Mouse (Mus musculus) midbrain, postnatal 0 days (tissue): ENCODE measurements around the gene Paqr9. TPM values are rescaled to one million over a fixed set of nuclear protein-coding genes. Genes with fewer than 3 reads are reported as not detected.
A peak's percentile ranks its signal among the peaks of the same experiment; 100 is the strongest.

Experiments used
- ATAC-seq: fragments of 200-750 bp; cut with Nextera tagmentation; 2 replicates; pipeline ENCODE4 v1.8.0; 2017; ENCODE audit warnings: moderate number of reproducible peaks, mild to moderate bottlenecking, moderate TSS enrichment, moderate library complexity; ENCODE audit not compliant: low FRiP score
- DNase-seq: peaks from one replicate; pipeline ENCODE4 v3.0.0-alpha.2; 2015; ENCODE audit warnings: low spot score
- H3K27ac ChIP-seq: fragments of 300-500 bp; sonication (generic); 2 replicates; pipeline ENCODE4 v1.5.1; 2014; ENCODE audit warnings: low read depth, mild to moderate bottlenecking, low read length, mixed read lengths
- H3K27me3 ChIP-seq: fragments of 300-500 bp; sonication (generic); 2 replicates; pipeline ENCODE4 v1.6.1; 2014; ENCODE audit warnings: low read length, control low read depth, mixed read lengths; ENCODE audit not compliant: insufficient read depth
- H3K36me3 ChIP-seq: fragments of 300-500 bp; sonication (generic); 2 replicates; pipeline ENCODE4 v1.6.1; 2014; ENCODE audit warnings: low read length, control low read depth, mixed read lengths; ENCODE audit not compliant: insufficient read depth
- H3K4me1 ChIP-seq: fragments of 300-500 bp; sonication (generic); 2 replicates; pipeline ENCODE4 v1.6.1; 2014; ENCODE audit warnings: mild to moderate bottlenecking, control low read depth, antibody characterized with exemption, low read length, mixed read lengths; ENCODE audit not compliant: insufficient read depth
- H3K4me2 ChIP-seq: fragments of 300-500 bp; sonication (generic); 2 replicates; pipeline ENCODE4 v1.6.1; 2014; ENCODE audit warnings: low read depth, mild to moderate bottlenecking, low read length, mixed read lengths; ENCODE audit not compliant: poor library complexity, severe bottlenecking
- H3K4me3 ChIP-seq: fragments of 300-500 bp; sonication (generic); 2 replicates; pipeline ENCODE4 v1.5.1; 2014; ENCODE audit warnings: low read depth, mild to moderate bottlenecking, low read length, moderate library complexity
- H3K9ac ChIP-seq: fragments of 300-500 bp; sonication (generic); replicated peaks from 2 replicates; pipeline ENCODE4 v1.6.1; 2014; ENCODE audit warnings: mild to moderate bottlenecking, low read length, moderate library complexity, mixed read lengths; ENCODE audit not compliant: poor library complexity, severe bottlenecking
- H3K9me3 ChIP-seq: fragments of 300-500 bp; sonication (generic); 2 replicates; pipeline ENCODE4 v1.6.1; 2016; ENCODE audit warnings: low read length, control low read depth
- CTCF ChIP-seq: IDR thresholded peaks from 2 replicates; pipeline ENCODE4 v1.5.1; 2016; ENCODE audit warnings: antibody characterized with exemption, mild to moderate bottlenecking
- WGBS: fragments of 180-500 bp; shearing (Covaris S2); extraction: QIAGEN DNeasy Blood & Tissue Kit; methylation state at CpG from one replicate; pipeline ENCODE4 v1.1.7; 2014; 5-methylcytosine and 5-hydroxymethylcytosine counted together
- polyA plus RNA-seq: library from polyadenylated mRNA; unstranded; fragments of >200 nt; fragmentation: Nextera tagmentation; extraction: Ambion mirVana; gene quantifications from 2 replicates; pipeline ENCODE4 v1.2.1, GENCODE M21; 2015
- total RNA-seq: library from RNA; depleted of rRNA; stranded (reverse); fragments of >200 nt; gene quantifications from 2 replicates; pipeline ENCODE4 v1.2.3, GENCODE M21; 2014

The Paqr9 gene
- total and polyA plus RNA-seq, 2 experiments from 2014 or later: 6.5 to 29.5 TPM

GRCm38 (mm10) chr9:95557722-95558121 lies 1.7 kb upstream of the Paqr9 start:
- H3K27me3 ChIP-seq: 0 out of 2 replicates have a peak, but pooled peaks cover 3% of the 10 kb centered on the region
- H3K9me3 ChIP-seq: no peaks in the 10 kb centered on the region
- no peak overlapping the region for H3K4me3 ChIP-seq
- no peak overlapping the region for H3K27ac ChIP-seq
- peaks cover 21% of the 10 kb centered on the region for H3K4me1 ChIP-seq
- no peak for DNase-seq
- no peak for ATAC-seq
- WGBS: 66% methylated on average over 6 of the region's 6 CpGs
- TF ChIP-seq CTCF: no peak
- no peaks in the 10 kb centered on the region for H3K36me3 ChIP-seq
- no peak overlapping the region for H3K9ac ChIP-seq
- H3K4me2 ChIP-seq: no peak overlapping the region

- H3K9ac ChIP-seq: peak overlapping the region; percentile 80
- DNase-seq (no peak), ATAC-seq (no peak)
- H3K4me2 ChIP-seq: peak overlapping the region; percentile 95
- 0 out of 2 replicates have a peak, but pooled peaks cover 3% of the 10 kb centered on the region for H3K27me3 ChIP-seq
- H3K27ac ChIP-seq: peak overlapping the region; percentile 78; the same call in 1 of the 2 replicates
- WGBS: 9% methylated on average over 11 of the region's 11 CpGs
- H3K4me3 ChIP-seq: peak overlapping the region; percentile 66
- no peaks in the 10 kb centered on the region for H3K9me3 ChIP-seq
- H3K36me3 ChIP-seq: no peaks in the 10 kb centered on the region
- peaks cover 26% of the 10 kb centered on the region for H3K4me1 ChIP-seq
- TF ChIP-seq CTCF: no peak
These were observed 765 bp upstream of the Paqr9 start for GRCm38 (mm10) chr9:95558726-95559058.

- H3K4me1 ChIP-seq: peaks cover 26% of the 10 kb centered on the region
- 8% methylated on average over 77 of the region's 78 CpGs for WGBS
- peak; percentile 82 for ATAC-seq
These were observed 679 bp downstream of the Paqr9 start for GRCm38 (mm10) chr9:95559936-95560735.

GRCm38 (mm10) chr9:95564047-95564446 lies 4.6 kb downstream of the Paqr9 start:
- Histone ChIP-seq H3K27me3 (0 out of 2 replicates have a peak, but pooled peaks cover 3% of the 10 kb centered on the region), H3K4me2 (no peak overlapping the region), H3K4me1 (peaks cover 26% of the 10 kb centered on the region), H3K9me3 (no peaks in the 10 kb centered on the region), H3K36me3 (no peaks in the 10 kb centered on the region), H3K4me3 (no peak overlapping the region), H3K9ac (no peak overlapping the region), H3K27ac (no peak overlapping the region)
- DNase-seq: no peak
- ATAC-seq: no peak
- no peak for TF ChIP-seq CTCF
- 88% methylated on average over 4 of the region's 4 CpGs for WGBS

More at GRCm38 (mm10) chr9:95559936-95560735, 679 bp downstream of the Paqr9 start:
- H3K36me3 ChIP-seq: no peaks in the 10 kb centered on the region
- no peak for TF ChIP-seq CTCF
- peak overlapping the region; percentile 66 for H3K4me3 ChIP-seq
- peak overlapping the region; percentile 78 for H3K27ac ChIP-seq
- peak overlapping the region; percentile 80 for H3K9ac ChIP-seq
- DNase-seq: peak; percentile 72
- no peaks in the 10 kb centered on the region for H3K9me3 ChIP-seq
- 0 out of 2 replicates have a peak, but pooled peaks cover 3% of the 10 kb centered on the region for H3K27me3 ChIP-seq
- H3K4me2 ChIP-seq: peak overlapping the region; percentile 95

- DNase-seq (no peak), ATAC-seq (no peak)
- no peak for TF ChIP-seq CTCF
- Histone ChIP-seq H3K4me1 (peaks cover 16% of the 10 kb centered on the region), H3K4me2 (no peak overlapping the region), H3K9ac (no peak overlapping the region), H3K27ac (no peak overlapping the region), H3K4me3 (no peak overlapping the region), H3K36me3 (no peaks in the 10 kb centered on the region), H3K9me3 (no peaks in the 10 kb centered on the region), H3K27me3 (no peaks in the 10 kb centered on the region)
- WGBS: 87% methylated on average over 10 of the region's 10 CpGs
These were observed 6.9 kb downstream of the Paqr9 start for GRCm38 (mm10) chr9:95566394-95566793.

- H3K36me3 ChIP-seq: no peaks in the 10 kb centered on the region
- no peak overlapping the region for H3K4me2 ChIP-seq
- ATAC-seq (no peak), DNase-seq (peak; percentile 20)
- no peak for TF ChIP-seq CTCF
- peaks cover 12% of the 10 kb centered on the region for H3K4me1 ChIP-seq
- H3K9me3 ChIP-seq: no peaks in the 10 kb centered on the region
- 42% methylated on average over 5 of the region's 5 CpGs for WGBS
- H3K4me3 ChIP-seq: no peak overlapping the region
- H3K27me3 ChIP-seq: no peaks in the 10 kb centered on the region
- no peak overlapping the region for H3K9ac ChIP-seq
- no peak overlapping the region for H3K27ac ChIP-seq
These were observed 7.5 kb downstream of the Paqr9 start for GRCm38 (mm10) chr9:95566931-95567330.
